Mouse (Mus musculus): ENCODE results near the gene Ezr.

Ezr gene

GRCm38 (mm10) chr17:6768301-6768788 is 14.2 kb downstream of the Ezr start:
- WGBS: 85% methylated on average over 5 of the region's 5 CpGs

- WGBS: 90% methylated on average over 5 of the region's 5 CpGs
These were observed 14.8 kb downstream of the Ezr start for GRCm38 (mm10) chr17:6767771-6768170.

GRCm38 (mm10) chr17:6766823-6767222 is 15.8 kb downstream of the Ezr start:
- 88% methylated on average over 4 of the region's 4 CpGs for WGBS

GRCm38 (mm10) chr17:6765886-6766285 is 16.7 kb downstream of the Ezr start:
- WGBS: 82% methylated on average over 2 of the region's 2 CpGs

- 90% methylated on average over 4 of the region's 4 CpGs for WGBS
These were observed 17.9 kb downstream of the Ezr start for GRCm38 (mm10) chr17:6764730-6765129.

DNA sequence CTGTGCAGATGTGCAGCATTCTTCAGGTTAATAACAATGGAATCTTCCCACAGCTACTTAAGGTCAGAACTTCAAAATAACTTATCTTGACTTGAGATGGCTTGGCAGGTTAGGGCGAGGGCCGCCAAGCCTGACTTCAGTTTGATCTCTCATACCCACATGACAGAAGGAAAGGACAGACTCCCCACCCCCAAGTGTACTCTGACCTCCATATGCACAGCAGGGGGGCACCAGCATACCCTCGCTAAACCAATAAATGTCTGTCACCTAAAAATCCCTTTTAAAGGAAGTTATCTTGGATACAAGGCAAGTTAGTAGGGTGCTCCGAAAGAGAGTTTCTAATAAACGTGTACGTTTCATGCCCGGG is 18.4 kb downstream of the Ezr start:
- 89% methylated on average over 7 of the region's 7 CpGs for WGBS

DNA sequence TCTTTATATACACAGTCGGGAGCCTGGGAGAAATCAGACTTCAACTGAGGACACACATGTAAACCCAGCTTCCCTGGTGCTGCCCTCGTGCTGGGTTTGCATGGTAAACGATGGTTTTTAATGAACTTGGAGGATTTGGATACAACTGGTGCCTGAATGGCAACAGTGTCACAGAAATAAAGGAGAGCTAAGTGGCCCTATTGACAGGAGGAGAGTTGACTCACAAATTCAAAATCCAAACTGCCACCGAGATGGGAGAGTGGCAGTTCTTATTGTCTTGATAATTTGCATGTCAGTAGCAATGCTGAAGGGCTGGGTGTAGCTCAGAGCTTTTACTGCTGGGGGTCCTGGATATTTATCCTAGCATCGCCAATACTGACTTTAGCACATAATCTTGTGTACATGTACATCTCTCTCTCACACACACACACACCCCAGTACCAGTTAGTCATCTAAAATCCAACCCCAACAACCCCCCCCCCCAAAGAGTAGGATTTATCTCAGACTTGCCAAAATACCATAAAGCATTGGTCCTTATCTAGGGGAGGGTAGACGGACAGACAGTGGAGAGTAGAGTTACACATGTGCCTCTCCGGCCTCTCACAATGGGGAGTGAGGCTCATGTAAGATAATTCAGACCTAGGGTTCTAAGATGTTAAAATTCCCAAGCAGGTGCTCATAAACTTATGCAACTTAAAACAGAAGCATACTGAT is 18.9 kb downstream of the Ezr start:
- WGBS: 69% methylated on average over 7 of the region's 7 CpGs

DNA sequence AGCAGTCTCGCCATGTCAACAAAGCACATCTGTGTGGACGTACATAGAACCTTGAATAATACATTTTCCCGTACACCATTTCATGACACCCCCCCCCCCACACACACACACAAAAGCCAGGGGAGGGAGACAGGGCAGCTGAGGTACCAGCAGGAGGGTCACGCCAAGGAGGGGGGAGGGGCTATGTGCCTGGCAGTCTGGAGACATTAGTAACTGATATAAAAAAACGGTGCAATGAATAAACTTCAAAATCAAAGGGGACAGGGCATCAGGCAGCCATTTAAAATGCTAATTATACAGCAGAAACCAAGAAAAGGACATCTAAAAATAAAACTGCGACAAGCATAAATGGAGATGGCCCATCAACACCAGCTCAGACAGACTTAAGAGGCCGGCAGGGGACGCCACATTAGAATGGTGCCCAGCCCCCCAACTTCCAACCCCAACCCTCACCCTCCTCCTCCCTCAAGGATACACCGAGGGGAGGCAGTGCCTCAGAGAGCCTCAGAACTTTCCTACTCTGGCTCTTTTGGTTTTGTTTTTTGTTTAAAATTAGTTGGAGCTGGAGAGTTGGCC is 22.8 kb downstream of the Ezr start:
- WGBS: 38% methylated on average over 9 of the region's 9 CpGs

GRCm38 (mm10) chr17:6758845-6759244 is 23.7 kb downstream of the Ezr start:
- WGBS: 78% methylated on average over 8 of the region's 8 CpGs

GRCm38 (mm10) chr17:6757902-6758301 is 24.7 kb downstream of the Ezr start:
- WGBS: 97% methylated on average over 16 of the region's 16 CpGs

DNA sequence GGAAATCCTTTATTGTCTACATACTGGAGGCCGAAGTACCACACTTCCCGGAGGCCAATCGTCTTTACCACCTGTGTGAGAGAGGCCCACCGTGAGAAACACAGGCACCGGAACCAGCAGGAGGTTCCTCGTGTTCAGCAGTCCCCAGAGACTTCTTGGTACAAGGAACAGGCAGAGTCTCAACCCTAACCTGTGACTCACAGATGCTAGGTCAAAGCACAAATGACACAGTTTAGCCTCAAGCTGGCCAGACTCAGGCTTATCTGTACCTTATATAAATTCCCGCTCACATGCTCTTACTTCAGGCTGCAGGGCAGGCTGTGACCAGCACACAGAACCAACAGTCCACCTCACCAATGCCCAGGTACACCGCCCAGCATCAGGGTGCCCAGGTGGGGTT is 26.7 kb downstream of the Ezr start:
- 89% methylated on average over 8 of the region's 8 CpGs for WGBS

DNA sequence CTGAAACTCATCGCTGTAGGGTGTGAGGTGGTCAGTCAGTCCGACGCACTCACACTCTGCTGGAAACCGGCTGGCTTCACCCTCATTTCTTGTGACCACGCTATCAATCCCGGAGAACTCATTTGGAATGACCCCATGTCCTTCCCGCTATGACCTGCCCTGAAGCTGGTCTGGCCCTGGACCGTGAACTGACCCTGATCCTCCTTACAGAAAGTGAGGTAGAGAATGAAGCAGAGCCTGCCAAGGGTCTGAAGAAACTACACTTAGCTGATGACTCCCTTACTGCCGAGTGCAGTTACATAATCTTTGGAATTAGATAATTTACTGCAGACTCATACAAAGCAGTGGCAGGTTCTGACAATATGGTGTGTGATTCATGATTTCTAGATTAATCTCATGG is 27.4 kb downstream of the Ezr start:
- WGBS: 89% methylated on average over 9 of the region's 9 CpGs

DNA sequence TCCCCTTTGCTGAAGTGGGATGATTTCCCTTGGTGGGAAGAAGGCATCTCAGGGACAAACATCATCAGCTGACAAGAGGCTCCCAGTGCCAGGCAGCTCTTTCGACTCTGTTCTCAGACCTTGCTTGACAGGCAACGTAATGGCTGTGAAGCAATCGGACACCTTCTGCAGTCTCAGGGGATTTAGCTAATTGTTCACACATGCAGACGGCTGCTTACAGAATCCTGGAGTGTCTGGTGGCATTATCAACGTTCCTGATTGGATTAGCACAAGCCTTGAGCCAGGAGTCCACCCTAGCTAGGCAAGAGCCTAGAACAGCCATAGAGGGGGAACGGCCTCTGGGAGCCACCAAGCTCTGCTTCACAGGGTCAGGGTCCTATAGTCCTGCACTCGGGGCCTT is 30.2 kb downstream of the Ezr start:
- 81% methylated on average over 7 of the region's 7 CpGs for WGBS

DNA sequence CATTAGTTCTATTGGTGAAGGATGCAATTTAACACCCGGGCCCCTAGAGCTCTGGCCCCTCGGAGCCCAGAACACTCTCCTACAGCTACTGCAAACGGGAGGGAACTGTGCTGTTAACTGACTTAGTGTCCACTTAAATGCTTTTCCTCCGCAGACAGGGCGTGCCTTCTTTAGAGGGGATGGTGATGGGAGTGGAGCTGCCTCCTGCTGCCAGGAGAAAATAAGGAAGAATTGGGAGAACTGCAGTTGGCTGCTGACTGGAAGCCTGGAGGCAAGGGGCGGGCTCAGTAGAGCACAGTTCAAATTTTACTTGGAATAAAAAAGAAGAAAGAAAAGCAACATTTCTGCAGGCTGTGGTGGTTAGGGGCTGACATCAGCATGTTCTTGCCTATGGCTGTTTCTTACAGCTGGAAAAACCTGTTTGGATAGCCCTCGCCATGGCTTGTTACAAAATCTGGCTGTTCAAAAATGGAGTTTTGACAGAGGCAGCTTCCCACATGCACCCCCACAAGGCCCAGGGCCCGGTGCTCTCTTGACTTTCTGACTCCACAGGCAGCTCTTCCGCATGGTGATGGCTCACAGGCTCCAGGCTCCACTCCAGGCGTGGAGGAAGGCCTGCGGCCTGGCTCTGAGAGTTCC is 31.2 kb downstream of the Ezr start:
- WGBS: 87% methylated on average over 11 of the region's 11 CpGs

DNA sequence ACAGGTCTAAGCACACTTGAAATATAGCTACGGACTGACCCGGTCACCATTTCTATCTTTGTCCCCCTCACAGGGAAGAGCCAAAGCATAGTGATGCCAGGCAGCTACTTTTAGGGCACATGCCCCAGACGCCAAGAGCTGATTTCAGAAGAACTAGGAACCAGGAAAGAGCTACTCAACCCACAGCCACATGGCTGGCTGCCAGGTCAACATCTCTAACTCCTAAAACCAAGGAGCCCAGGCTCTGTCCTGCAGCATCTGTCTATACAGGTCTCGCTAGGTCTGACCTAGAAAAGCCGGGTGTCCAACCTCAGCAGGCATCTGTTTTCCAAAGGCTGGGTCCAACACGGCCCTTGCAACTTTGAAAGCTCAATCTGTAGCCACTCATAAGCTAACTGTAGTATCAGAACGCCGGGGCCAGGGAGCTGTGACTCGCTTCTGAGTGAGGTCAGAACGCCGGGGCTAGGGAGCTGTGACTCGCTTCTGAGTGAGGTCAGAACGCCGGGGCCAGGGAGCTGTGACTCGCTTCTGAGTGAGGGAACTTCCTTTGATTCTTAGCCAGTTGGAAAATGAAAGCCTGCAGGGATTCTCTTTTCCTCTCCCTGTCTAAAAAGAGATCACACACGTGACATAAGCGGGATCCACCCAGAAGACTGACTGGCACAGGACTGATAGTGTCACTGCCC is 33.7 kb downstream of the Ezr start:
- WGBS: 77% methylated on average over 17 of the region's 17 CpGs

DNA sequence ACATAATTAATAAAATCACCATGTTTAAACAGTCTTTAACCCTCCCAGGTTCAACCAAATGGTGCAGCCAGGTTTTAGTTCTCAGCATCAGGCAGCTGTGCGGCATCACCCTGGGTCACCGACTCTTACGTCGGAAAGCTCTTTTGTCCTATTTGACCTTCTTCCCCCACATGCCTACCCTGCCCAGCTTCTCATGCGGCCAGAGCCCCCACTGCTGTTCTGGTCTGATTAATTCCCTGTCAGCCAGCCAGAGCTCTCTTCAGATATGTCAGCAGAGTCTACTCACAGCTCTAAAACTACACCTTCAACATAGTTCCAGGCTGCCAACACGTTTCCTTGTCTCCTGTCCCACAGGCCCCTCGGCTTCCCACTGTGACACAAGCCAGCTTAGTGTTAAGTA is 35.1 kb downstream of the Ezr start:
- WGBS: 84% methylated on average over 7 of the region's 7 CpGs

DNA sequence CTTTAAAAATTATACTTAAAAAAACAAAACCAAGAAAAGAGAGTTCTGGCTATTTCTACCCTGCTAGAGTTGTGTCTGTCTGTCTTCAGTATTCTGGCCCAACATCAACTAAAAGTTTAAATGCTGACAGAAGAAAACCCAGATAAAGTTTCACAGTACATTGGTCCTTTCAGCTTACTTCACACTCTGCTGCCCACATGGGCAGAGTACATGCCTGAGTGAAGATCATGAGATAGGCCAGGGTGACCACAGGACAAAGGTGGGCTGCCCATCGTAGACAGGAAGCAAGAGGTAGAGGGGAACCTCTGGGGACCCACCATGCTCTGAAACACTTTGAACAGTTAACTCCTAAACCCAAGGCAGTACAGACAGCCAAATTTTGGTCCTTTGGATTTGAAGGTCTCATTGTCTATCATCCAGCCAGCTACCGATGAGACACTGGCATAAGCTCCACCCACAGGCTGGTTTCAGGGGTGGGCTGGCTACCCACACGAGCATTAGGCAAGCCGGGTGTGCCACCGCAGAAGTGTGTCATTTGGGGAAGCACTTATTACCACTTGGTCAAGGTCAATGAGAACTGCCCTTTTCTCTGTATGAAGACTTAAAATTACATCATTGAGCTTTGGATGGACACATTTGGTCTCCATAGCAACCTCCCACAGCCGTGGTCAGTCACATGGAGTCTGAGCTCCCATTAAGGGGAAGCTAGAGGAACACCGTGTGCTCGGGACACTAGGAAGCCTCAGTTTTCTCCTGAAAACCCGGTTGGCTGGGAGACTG is 35.9 kb downstream of the Ezr start:
- 70% methylated on average over 9 of the region's 9 CpGs for WGBS

GRCm38 (mm10) chr17:6745975-6746374 is 36.6 kb downstream of the Ezr start:
- 34% methylated on average over 9 of the region's 9 CpGs for WGBS

GRCm38 (mm10) chr17:6745503-6745902 is 37.1 kb downstream of the Ezr start:
- WGBS: 40% methylated on average over 5 of the region's 5 CpGs

DNA sequence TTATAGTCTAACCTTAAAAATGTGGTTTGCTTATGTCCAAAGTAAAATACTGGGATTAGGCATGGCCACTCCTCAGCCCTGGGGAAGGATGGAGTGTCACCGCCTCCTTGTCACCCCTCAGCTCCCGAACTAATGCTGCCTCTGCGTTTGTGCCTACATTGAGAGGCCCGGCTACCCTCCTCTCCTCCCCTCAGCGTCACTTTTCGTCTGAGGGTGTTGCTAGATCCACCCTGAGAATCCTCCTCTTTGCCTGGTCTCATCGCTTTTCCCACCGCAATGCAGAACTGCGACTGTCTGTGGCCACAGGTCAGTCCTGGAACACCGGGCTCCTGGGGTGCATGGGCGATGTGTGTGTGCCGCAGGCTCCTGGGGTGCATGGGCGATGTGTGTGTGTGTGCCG is 37.7 kb downstream of the Ezr start:
- WGBS: 94% methylated on average over 14 of the region's 14 CpGs

GRCm38 (mm10) chr17:6744366-6744765 is 38.2 kb downstream of the Ezr start:
- WGBS: 81% methylated on average over 9 of the region's 9 CpGs

DNA sequence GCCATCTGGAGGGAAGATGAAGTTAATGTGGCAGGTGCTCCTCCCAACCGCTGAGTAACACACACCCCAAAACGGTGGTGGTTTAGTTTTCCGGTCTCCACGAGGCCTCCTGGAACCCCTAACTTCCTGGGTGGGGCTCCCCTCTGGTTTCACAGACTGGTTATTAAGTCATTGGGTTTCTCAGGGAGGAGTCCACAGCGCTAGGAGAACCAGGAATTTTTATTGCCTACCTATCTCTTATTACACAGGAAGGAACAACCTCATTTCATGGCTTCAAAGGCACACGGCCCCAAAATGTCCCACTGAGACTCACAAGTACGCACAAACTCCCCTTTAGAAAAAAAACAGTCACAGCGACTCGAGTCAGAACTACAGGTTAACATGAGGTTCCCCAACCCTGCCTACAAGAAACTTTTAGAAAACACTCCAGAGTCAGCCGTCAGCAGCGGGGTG is 38.8 kb downstream of the Ezr start:
- 88% methylated on average over 11 of the region's 11 CpGs for WGBS
